Mouse (Mus musculus): ENCODE measurements around the gene Fam83e. TPM values are rescaled to one million over a fixed set of nuclear protein-coding genes. Genes with fewer than 3 reads are reported as not detected.

The Fam83e gene
- total and polyA plus RNA-seq, 2 experiments from 2014 or later, result 0.16 TPM; not detected in 1

- WGBS, result 80% methylated on average over 9 of the region's 9 CpGs
Observed at GRCm38 (mm10) chr7:45750162-45750561, 29.1 kb downstream of the Fam83e start.

GRCm38 (mm10) chr7:45755703-45756102 lies 34.7 kb downstream of the Fam83e start:
- WGBS, result 66% methylated on average over 6 of the region's 6 CpGs
- TF ChIP-seq CTCF (IDR thresholded peaks at IDR 0.05), result no peak
- ATAC-seq (ENCODE audit: low FRiP score) (no peak), DNase-seq (ENCODE audit: low spot score) (no peak)
- Histone ChIP-seq H3K27me3 (ENCODE audit: insufficient read depth, low read length) (peaks cover 18% of the 10 kb centered on the region), H3K9me3 (ENCODE audit: low read length) (no peaks in the 10 kb centered on the region), H3K4me2 (ENCODE audit: low read depth, low read length, poor library complexity, severe bottlenecking) (no peak overlapping the region), H3K4me3 (ENCODE audit: low read depth, low read length) (no peak overlapping the region), H3K36me3 (ENCODE audit: insufficient read depth, low read length) (no peaks in the 10 kb centered on the region), H3K9ac (replicated peaks; ENCODE audit: low read length, poor library complexity, severe bottlenecking) (no peak overlapping the region), H3K4me1 (ENCODE audit: insufficient read depth, low read length) (no peaks in the 10 kb centered on the region), H3K27ac (ENCODE audit: low read depth, low read length) (no peak overlapping the region)

More at GRCm38 (mm10) chr7:45750162-45750561, 29.1 kb downstream of the Fam83e start:
- Histone ChIP-seq H3K36me3 (ENCODE audit: insufficient read depth, low read length) (no peaks in the 10 kb centered on the region), H3K4me1 (ENCODE audit: insufficient read depth, low read length) (no peaks in the 10 kb centered on the region), H3K4me2 (ENCODE audit: low read depth, low read length, poor library complexity, severe bottlenecking) (no peak overlapping the region), H3K27ac (ENCODE audit: low read depth, low read length) (no peak overlapping the region), H3K4me3 (ENCODE audit: low read depth, low read length) (no peak overlapping the region), H3K9ac (replicated peaks; ENCODE audit: low read length, poor library complexity, severe bottlenecking) (no peak overlapping the region), H3K27me3 (ENCODE audit: insufficient read depth, low read length) (no peaks in the 10 kb centered on the region), H3K9me3 (ENCODE audit: low read length) (no peaks in the 10 kb centered on the region)
- ATAC-seq (ENCODE audit: low FRiP score) (no peak), DNase-seq (ENCODE audit: low spot score) (no peak)
- no peak for TF ChIP-seq CTCF (IDR thresholded peaks at IDR 0.05)

- Histone ChIP-seq H3K27ac (ENCODE audit: low read depth, low read length) (no peak overlapping the region), H3K9ac (replicated peaks; ENCODE audit: low read length, poor library complexity, severe bottlenecking) (no peak overlapping the region), H3K4me1 (ENCODE audit: insufficient read depth, low read length) (no peaks in the 10 kb centered on the region), H3K27me3 (ENCODE audit: insufficient read depth, low read length) (peaks cover 18% of the 10 kb centered on the region), H3K9me3 (ENCODE audit: low read length) (no peaks in the 10 kb centered on the region), H3K36me3 (ENCODE audit: insufficient read depth, low read length) (no peaks in the 10 kb centered on the region), H3K4me3 (ENCODE audit: low read depth, low read length) (no peak overlapping the region), H3K4me2 (ENCODE audit: low read depth, low read length, poor library complexity, severe bottlenecking) (peak overlapping the region; percentile 12; the same call in 1 of the 2 replicates)
- DNase-seq (ENCODE audit: low spot score) (no peak), ATAC-seq (ENCODE audit: low FRiP score) (no peak)
- no peak for TF ChIP-seq CTCF (IDR thresholded peaks at IDR 0.05)
- WGBS, result 10% methylated on average over 27 of the region's 27 CpGs
Observed at GRCm38 (mm10) chr7:45759400-45759799, 38.4 kb downstream of the Fam83e start.

GRCm38 (mm10) chr7:45760151-45760550 lies 39.1 kb downstream of the Fam83e start:
- Histone ChIP-seq H3K9me3 (ENCODE audit: low read length) (no peaks in the 10 kb centered on the region), H3K4me2 (ENCODE audit: low read depth, low read length, poor library complexity, severe bottlenecking) (no peak overlapping the region), H3K27me3 (ENCODE audit: insufficient read depth, low read length) (peaks cover 18% of the 10 kb centered on the region), H3K4me3 (ENCODE audit: low read depth, low read length) (no peak overlapping the region), H3K9ac (replicated peaks; ENCODE audit: low read length, poor library complexity, severe bottlenecking) (no peak overlapping the region), H3K36me3 (ENCODE audit: insufficient read depth, low read length) (no peaks in the 10 kb centered on the region), H3K27ac (ENCODE audit: low read depth, low read length) (no peak overlapping the region), H3K4me1 (ENCODE audit: insufficient read depth, low read length) (no peaks in the 10 kb centered on the region)
- no peak for DNase-seq (ENCODE audit: low spot score)
- no peak for ATAC-seq (ENCODE audit: low FRiP score)
- TF ChIP-seq CTCF (IDR thresholded peaks at IDR 0.05), result no peak
- 70% methylated on average over 5 of the region's 5 CpGs for WGBS

- H3K4me1 ChIP-seq (ENCODE audit: insufficient read depth, low read length), result no peaks in the 10 kb centered on the region
- H3K9ac ChIP-seq (replicated peaks; ENCODE audit: low read length, poor library complexity, severe bottlenecking), result no peak overlapping the region
- no peaks in the 10 kb centered on the region for H3K27me3 ChIP-seq (ENCODE audit: insufficient read depth, low read length)
- DNase-seq (ENCODE audit: low spot score) (no peak), ATAC-seq (ENCODE audit: low FRiP score) (no peak)
- no peaks in the 10 kb centered on the region for H3K36me3 ChIP-seq (ENCODE audit: insufficient read depth, low read length)
- no peak overlapping the region for H3K4me2 ChIP-seq (ENCODE audit: low read depth, low read length, poor library complexity, severe bottlenecking)
- H3K9me3 ChIP-seq (ENCODE audit: low read length), result no peaks in the 10 kb centered on the region
- 71% methylated on average over 8 of the region's 8 CpGs for WGBS
- H3K27ac ChIP-seq (ENCODE audit: low read depth, low read length), result no peak overlapping the region
- H3K4me3 ChIP-seq (ENCODE audit: low read depth, low read length), result no peak overlapping the region
- TF ChIP-seq CTCF (IDR thresholded peaks at IDR 0.05), result no peak
Observed at GRCm38 (mm10) chr7:45765995-45766394, 45.0 kb downstream of the Fam83e start.

- ATAC-seq (ENCODE audit: low FRiP score), result no peak
- TF ChIP-seq CTCF (IDR thresholded peaks at IDR 0.05), result no peak
- H3K4me1 ChIP-seq (ENCODE audit: insufficient read depth, low read length), result no peaks in the 10 kb centered on the region
- H3K27ac ChIP-seq (ENCODE audit: low read depth, low read length), result no peak overlapping the region
- H3K4me3 ChIP-seq (ENCODE audit: low read depth, low read length), result no peak overlapping the region
- H3K4me2 ChIP-seq (ENCODE audit: low read depth, low read length, poor library complexity, severe bottlenecking), result no peak overlapping the region
- H3K27me3 ChIP-seq (ENCODE audit: insufficient read depth, low read length), result no peaks in the 10 kb centered on the region
- no peak for DNase-seq (ENCODE audit: low spot score)
- no peaks in the 10 kb centered on the region for H3K36me3 ChIP-seq (ENCODE audit: insufficient read depth, low read length)
- H3K9me3 ChIP-seq (ENCODE audit: low read length), result no peaks in the 10 kb centered on the region
- 56% methylated on average over 5 of the region's 8 CpGs for WGBS
- no peak overlapping the region for H3K9ac ChIP-seq (replicated peaks; ENCODE audit: low read length, poor library complexity, severe bottlenecking)
Observed at GRCm38 (mm10) chr7:45766764-45767163, 45.8 kb downstream of the Fam83e start.
